Mouse (Mus musculus) hindbrain, postnatal 0 days (tissue): ENCODE measurements around the gene Syk. TPM values are rescaled to one million over a fixed set of nuclear protein-coding genes. Genes with fewer than 3 reads are reported as not detected.
A peak's percentile ranks its signal among the peaks of the same experiment; 100 is the strongest.

Experiments used
- ATAC-seq: fragments of 200-750 bp; cut with Nextera tagmentation; 2 replicates; pipeline ENCODE4 v1.8.0; 2017; ENCODE audit warnings: mild to moderate bottlenecking, moderate TSS enrichment, moderate library complexity
- DNase-seq: peaks from one replicate; pipeline ENCODE4 v3.0.0-alpha.2; 2015; ENCODE audit warnings: low spot score
- H3K27ac ChIP-seq: fragments of 300-500 bp; sonication (generic); 2 replicates; pipeline ENCODE4 v1.5.1; 2014; ENCODE audit warnings: mild to moderate bottlenecking
- H3K27me3 ChIP-seq: fragments of 300-500 bp; sonication (generic); 2 replicates; pipeline ENCODE4 v1.6.1; 2014; ENCODE audit warnings: low read length, mixed read lengths; ENCODE audit not compliant: insufficient read depth
- H3K36me3 ChIP-seq: fragments of 300-500 bp; sonication (generic); 2 replicates; pipeline ENCODE4 v1.6.1; 2014; ENCODE audit warnings: low read length, mixed read lengths; ENCODE audit not compliant: insufficient read depth
- H3K4me1 ChIP-seq: fragments of 300-500 bp; sonication (generic); 2 replicates; pipeline ENCODE4 v1.6.1; 2014; ENCODE audit warnings: antibody characterized with exemption, low read length, mixed read lengths; ENCODE audit not compliant: insufficient read depth
- H3K4me2 ChIP-seq: fragments of 300-500 bp; sonication (generic); 2 replicates; pipeline ENCODE4 v1.6.1; 2014; ENCODE audit warnings: low read depth, mild to moderate bottlenecking, low read length, moderate library complexity, mixed read lengths
- H3K4me3 ChIP-seq: fragments of 300-500 bp; sonication (generic); 2 replicates; pipeline ENCODE4 v1.5.1; 2014; ENCODE audit warnings: low read length
- H3K9ac ChIP-seq: fragments of 300-500 bp; sonication (generic); replicated peaks from 2 replicates; pipeline ENCODE4 v1.6.1; 2014; ENCODE audit warnings: mild to moderate bottlenecking, low read length, moderate library complexity, mixed read lengths
- H3K9me3 ChIP-seq: fragments of 300-500 bp; sonication (generic); 2 replicates; pipeline ENCODE4 v1.6.1; 2016; ENCODE audit warnings: low read length, mixed read lengths
- CTCF ChIP-seq: IDR thresholded peaks from 2 replicates; pipeline ENCODE4 v1.5.1; 2016; ENCODE audit warnings: antibody characterized with exemption, control low read depth, low read depth
- WGBS: fragments of 180-500 bp; shearing (Covaris S2); extraction: QIAGEN DNeasy Blood & Tissue Kit; methylation state at CpG from one replicate; pipeline ENCODE4 v1.1.7; 2014; 5-methylcytosine and 5-hydroxymethylcytosine counted together
- polyA plus RNA-seq: library from polyadenylated mRNA; unstranded; fragments of >200 nt; fragmentation: Nextera tagmentation; extraction: Ambion mirVana; gene quantifications from 2 replicates; pipeline ENCODE4 v1.2.1, GENCODE M21; 2015
- total RNA-seq: library from RNA; depleted of rRNA; stranded (reverse); fragments of >200 nt; gene quantifications from 2 replicates; pipeline ENCODE4 v1.2.3, GENCODE M21; 2014; rRNA removed

Gene Syk
- 1.8 and 2.7 TPM in 2 replicates for total RNA-seq
- 1.1 and 1.2 TPM in 2 replicates for polyA plus RNA-seq

GRCm38 (mm10) chr13:52582878-52583661 lies at the start of gene Syk:
Syk (plus strand) TSS chr13:52583173.
- Histone ChIP-seq H3K9me3 (no peaks in the 10 kb centered on the region), H3K27me3 (peaks cover 6% of the 10 kb centered on the region; the same call in 1 of the 2 replicates), H3K4me1 (no peaks in the 10 kb centered on the region), H3K4me2 (peak within 1 kb of the TSS; percentile 93), H3K9ac (peak within 1 kb of the TSS; percentile 43), H3K27ac (no peak within 1 kb of the TSS), H3K4me3 (peak within 1 kb of the TSS; percentile 54), H3K36me3 (no peaks in the 10 kb centered on the region)
- 1% methylated on average over 66 of the region's 70 CpGs for WGBS
- ATAC-seq (peak; percentile 58), DNase-seq (peak; percentile 66)
- no peak for TF ChIP-seq CTCF

- Histone ChIP-seq H3K36me3 (no peaks in the 10 kb centered on the region), H3K4me1 (no peaks in the 10 kb centered on the region), H3K27ac (no peak overlapping the region), H3K9me3 (no peaks in the 10 kb centered on the region), H3K27me3 (no peaks in the 10 kb centered on the region), H3K4me3 (no peak overlapping the region), H3K9ac (no peak overlapping the region), H3K4me2 (no peak overlapping the region)
- 84% methylated on average over 5 of the region's 5 CpGs for WGBS
- ATAC-seq (no peak), DNase-seq (no peak)
- no peak for TF ChIP-seq CTCF
These were observed 49.3 kb upstream of the Syk start for GRCm38 (mm10) chr13:52533644-52534043.

GRCm38 (mm10) chr13:52535542-52535941 lies 47.4 kb upstream of the Syk start:
- Histone ChIP-seq H3K4me2 (no peak overlapping the region), H3K27ac (no peak overlapping the region), H3K4me3 (no peak overlapping the region), H3K36me3 (no peaks in the 10 kb centered on the region), H3K9ac (no peak overlapping the region), H3K9me3 (no peaks in the 10 kb centered on the region), H3K4me1 (no peaks in the 10 kb centered on the region), H3K27me3 (no peaks in the 10 kb centered on the region)
- TF ChIP-seq CTCF: peak; percentile 80
- WGBS: 8% methylated on average over 4 of the region's 4 CpGs
- peak; percentile 87 for DNase-seq
- 0 out of 2 replicates have a peak, but pooled peaks have one; percentile 48 for ATAC-seq

- DNase-seq (no peak), ATAC-seq (no peak)
- no peaks in the 10 kb centered on the region for H3K4me1 ChIP-seq
- no peak overlapping the region for H3K27ac ChIP-seq
- 95% methylated on average over 26 of the region's 26 CpGs for WGBS
- no peaks in the 10 kb centered on the region for H3K9me3 ChIP-seq
- H3K36me3 ChIP-seq: no peaks in the 10 kb centered on the region
- TF ChIP-seq CTCF: no peak
- no peaks in the 10 kb centered on the region for H3K27me3 ChIP-seq
- no peak overlapping the region for H3K4me3 ChIP-seq
- no peak overlapping the region for H3K4me2 ChIP-seq
- H3K9ac ChIP-seq: no peak overlapping the region
These were observed 45.0 kb upstream of the Syk start for GRCm38 (mm10) chr13:52537754-52538587.

- no peaks in the 10 kb centered on the region for H3K4me1 ChIP-seq
- H3K4me2 ChIP-seq: no peak overlapping the region
- ATAC-seq (no peak), DNase-seq (no peak)
- 93% methylated on average over 9 of the region's 9 CpGs for WGBS
- H3K27ac ChIP-seq: no peak overlapping the region
- no peak overlapping the region for H3K9ac ChIP-seq
- H3K9me3 ChIP-seq: no peaks in the 10 kb centered on the region
- no peaks in the 10 kb centered on the region for H3K27me3 ChIP-seq
- H3K4me3 ChIP-seq: no peak overlapping the region
- H3K36me3 ChIP-seq: no peaks in the 10 kb centered on the region
- TF ChIP-seq CTCF: peak; percentile 21; the same call in 1 of the 2 replicates
These were observed 44.3 kb upstream of the Syk start for GRCm38 (mm10) chr13:52538588-52539116.

- H3K27ac ChIP-seq: no peak overlapping the region
- no peak for TF ChIP-seq CTCF
- 69% methylated on average over 6 of the region's 6 CpGs for WGBS
- no peak overlapping the region for H3K4me2 ChIP-seq
- DNase-seq: no peak
- no peaks in the 10 kb centered on the region for H3K9me3 ChIP-seq
- no peak for ATAC-seq
- H3K36me3 ChIP-seq: no peaks in the 10 kb centered on the region
- H3K4me1 ChIP-seq: no peaks in the 10 kb centered on the region
- H3K27me3 ChIP-seq: no peaks in the 10 kb centered on the region
- H3K4me3 ChIP-seq: no peak overlapping the region
- no peak overlapping the region for H3K9ac ChIP-seq
These were observed 43.5 kb upstream of the Syk start for GRCm38 (mm10) chr13:52539461-52539860.
